Mouse (Mus musculus) lung, adult 18-20 months (tissue): Measurements from ENCODE around the gene Rfx4.

ENCODE experiments used
- DNase-seq, 2 experiments: peaks; one replicate each; pipeline ENCODE4 v3.0.0; 2022; ENCODE audit warnings: mixed read lengths in 2 of 2

The Rfx4 gene

DNA sequence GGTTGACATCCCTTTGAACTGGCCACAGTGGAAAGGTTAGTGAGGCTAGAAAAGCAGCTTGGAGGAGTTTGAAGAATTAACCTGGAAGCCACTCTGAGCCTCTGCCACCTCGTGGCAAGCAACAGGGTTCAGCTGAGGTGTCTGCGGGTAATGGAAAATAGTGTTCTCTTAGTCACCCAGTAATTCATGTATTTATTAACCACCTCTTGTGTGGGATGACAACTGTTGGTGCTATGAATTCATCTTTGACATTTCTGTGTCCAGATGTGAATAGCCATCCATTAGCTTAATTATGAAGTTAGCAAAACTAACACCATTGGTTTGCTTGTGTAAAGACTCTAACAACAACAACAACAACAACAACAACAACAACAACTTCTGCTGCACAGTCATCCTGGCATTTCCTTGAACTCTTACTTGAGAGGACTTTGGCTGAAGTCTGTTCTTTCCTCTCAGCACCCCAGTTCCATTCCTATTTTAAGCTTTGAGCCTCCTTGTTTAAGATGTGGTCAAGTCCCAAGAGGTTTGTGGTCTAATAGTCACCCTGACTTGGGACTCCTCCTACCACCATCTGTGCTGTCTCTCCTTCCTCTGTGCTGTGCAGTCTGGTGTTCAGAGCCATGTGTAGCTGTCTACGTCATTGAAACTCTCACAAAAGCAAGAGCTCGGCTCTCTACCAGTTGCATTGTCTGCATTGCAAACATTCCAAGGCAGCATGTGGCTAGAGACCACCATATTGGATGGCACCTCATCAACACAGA, 60.0 kb downstream of the Rfx4 start:
- no peak for DNase-seq

DNA sequence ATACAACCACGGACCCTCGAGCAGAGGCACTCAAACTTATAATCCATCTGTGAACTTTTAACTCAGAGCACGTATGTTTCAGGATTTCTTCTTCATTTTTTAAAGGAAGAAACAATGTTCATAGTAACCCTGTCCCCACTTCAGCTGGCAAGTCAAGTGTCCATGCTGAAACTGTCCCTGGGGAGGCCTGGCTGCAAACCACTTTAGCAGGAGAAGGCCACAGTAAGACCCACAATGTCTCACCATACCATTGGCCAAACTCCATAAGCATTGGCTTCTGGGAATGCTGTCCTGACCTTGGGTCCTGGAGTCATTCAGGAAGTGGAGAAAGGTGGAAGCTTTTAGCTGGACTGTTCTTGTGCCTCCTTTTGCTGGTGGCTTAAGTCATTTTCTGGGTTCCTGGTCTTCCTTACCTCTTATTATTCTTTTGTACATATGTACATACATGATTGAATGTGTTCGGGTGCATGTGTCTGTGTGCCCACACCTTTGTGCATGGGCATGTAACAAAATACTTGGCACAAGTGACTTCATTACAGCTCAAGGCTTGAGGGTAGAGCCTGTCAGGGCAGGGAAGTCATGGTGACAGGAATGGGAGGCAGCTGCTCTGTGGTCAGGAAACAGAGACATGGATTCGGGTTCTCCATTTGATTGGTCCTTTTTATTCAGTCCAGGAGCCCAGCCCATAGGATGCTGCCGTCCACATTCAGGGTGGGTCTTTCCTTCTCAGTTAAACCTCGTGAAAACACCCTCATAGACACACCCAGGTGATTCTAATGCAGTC, 61.4 kb downstream of the Rfx4 start:
- no peak for DNase-seq

DNA sequence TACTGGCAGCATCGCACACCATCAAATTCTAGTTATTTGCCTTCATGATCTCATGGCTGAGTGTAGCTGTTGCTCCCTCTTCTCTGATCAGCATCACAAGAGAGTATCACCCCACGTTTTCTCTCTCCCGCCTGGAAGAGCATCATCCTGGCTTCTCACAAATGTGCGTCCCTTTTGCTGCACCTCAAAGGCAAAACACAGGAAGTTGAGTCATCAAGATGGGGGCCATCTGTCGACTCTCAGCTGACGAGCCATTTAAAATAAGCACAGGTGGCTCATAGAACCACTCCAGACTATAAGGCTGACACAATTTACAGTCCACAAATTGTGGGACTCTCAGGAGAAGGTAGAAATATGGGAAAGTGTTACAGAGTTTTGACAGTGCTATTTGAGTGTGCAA, 63.8 kb downstream of the Rfx4 start:
- no peak for DNase-seq

- no peak for DNase-seq
Observed at GRCm38 (mm10) chr10:84820230-84820629, 64.4 kb downstream of the Rfx4 start.

DNA sequence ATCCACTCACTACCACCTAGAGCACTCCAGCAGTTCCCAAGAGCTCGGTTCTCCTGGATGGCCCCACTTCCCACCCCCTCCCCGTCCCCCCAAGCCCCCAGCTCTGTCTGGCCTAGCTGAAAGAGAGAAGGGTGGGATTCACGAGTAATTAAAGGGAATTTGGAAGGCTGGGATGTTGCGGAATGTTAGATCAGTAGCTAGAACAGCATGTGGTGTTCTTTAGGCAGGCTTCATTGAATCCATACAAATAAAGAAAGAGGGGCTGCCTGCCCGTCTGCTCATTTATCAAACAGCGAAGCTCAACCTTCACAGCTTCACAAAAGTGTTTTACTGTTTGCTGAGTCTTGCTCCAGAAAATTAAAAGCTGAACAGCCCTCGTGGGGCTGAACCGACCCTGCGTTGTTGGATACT, 66.9 kb downstream of the Rfx4 start:
- DNase-seq: no peak

DNA sequence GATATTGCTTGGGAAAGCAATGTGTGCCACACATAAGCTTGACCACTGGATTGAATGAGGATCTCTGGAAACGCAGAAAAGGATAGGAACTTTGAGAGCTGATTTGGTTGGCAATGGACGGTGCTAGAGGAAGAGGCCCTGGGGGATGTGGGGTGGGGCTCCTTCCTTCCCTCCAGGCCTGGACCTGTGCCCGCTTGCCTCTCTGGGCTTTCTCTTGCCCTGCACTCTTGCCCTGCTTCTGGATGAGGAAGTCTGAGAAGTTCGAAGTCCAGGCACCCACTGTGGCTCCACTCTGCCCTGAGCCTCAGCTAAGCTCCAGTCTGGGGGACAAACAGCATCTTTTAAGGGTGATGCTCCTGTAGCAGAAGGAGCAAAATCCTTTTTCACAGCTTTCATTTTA, 67.8 kb downstream of the Rfx4 start:
- peak in 1 of 2 experiments; percentile 10 for DNase-seq

- no peak for DNase-seq
Observed at GRCm38 (mm10) chr10:84829009-84829408, 73.1 kb downstream of the Rfx4 start.

DNA sequence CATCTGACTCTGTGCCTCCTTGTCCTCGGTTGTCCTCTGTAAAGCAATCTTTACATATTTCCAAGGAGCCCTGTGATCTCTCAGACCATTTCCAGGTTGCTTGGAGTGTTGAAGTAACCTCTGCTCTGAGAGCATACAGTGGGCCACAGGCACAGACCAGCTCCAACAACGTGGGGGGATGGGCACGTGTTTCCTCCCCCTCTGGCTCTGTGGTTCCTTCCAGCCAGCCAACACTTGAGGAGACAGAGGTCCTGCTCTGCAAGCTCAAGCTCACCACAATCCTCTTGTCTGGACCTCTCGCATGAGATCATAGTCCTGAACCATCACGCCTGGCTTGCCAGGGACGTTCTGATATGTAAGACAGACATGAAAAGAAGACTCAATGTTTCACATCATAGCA, 79.7 kb downstream of the Rfx4 start:
- DNase-seq: no peak

- peak in 1 of 2 experiments; percentile 45 for DNase-seq
Observed at GRCm38 (mm10) chr10:84836104-84836503, 80.2 kb downstream of the Rfx4 start.

GRCm38 (mm10) chr10:84837355-84837754, 81.5 kb downstream of the Rfx4 start:
- no peak for DNase-seq

DNA sequence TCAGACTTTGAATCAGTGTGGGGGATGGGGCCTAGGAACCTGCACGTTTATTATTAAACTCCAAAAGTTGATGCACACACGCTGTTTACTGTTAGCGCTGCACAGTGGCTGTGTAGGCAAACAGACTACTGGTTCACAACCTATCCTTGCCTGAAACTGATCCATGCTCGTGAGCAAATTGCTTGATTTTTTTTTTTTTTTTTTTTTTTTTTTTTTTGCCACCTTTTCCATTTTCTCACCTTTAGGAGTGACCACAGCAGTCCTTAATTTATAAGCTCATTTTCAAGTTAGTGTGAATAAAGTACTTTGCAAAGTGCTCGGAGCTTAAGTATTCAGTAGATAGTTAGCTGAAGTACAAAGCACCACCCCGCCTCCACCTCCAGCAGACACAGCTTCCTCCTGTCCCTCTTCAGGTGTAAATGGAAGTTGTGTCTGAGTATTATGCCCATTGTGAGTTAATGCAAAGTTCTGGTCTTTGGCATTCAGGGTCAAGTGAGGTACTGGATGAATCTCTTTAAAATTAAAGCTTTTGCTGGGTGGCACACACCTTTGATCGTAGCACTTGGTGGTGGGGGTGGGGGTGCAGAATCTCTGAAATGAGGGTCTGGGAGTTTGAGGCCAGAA, 83.1 kb downstream of the Rfx4 start:
- no peak for DNase-seq

GRCm38 (mm10) chr10:84846638-84847037, 90.8 kb downstream of the Rfx4 start:
- DNase-seq: peak in 1 of 2 experiments; percentile 11

GRCm38 (mm10) chr10:84851981-84852979, 96.4 kb downstream of the Rfx4 start:
- DNase-seq: peak; percentile 21 to 34

DNA sequence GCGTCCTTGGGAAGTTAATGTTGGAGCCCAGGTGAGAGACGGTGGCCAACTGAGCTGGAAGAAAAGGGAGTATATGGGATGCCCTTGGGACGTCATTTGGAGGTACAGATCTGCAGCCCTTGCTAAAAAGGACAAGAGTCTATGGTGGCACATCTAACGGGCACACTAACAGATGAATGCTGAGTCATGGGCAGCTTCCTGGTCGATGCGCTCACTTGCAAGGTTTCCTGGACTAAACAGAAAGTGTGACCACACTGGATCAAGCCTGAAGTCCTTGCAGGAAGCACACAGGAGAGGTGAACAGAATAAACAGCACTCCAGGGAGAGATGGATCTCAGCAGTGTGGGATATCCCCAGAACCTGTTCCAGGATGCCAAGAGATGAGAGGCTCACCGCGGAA, 98.2 kb downstream of the Rfx4 start:
- no peak for DNase-seq

DNA sequence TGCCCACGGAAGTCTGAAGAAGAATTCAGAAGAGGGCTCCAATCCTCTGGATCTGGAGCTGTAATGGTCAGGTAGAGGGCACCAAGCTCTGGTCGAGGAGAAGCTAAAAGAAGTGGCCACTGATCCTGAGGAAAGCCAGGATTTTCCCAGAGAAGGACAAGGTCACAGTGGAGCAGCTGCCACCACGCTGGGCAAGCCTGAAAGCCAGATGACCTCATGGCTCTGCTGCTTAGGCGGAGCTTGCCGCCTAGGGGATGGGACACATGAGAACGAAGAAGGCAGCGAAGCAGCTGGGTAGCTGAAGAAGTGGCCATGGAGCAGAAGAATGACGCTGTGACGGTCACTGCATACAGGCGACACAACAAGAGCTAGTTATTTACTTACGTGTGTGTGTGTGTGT, 99.6 kb downstream of the Rfx4 start:
- DNase-seq: no peak

- peak; percentile 66 to 70 for DNase-seq
Observed at GRCm38 (mm10) chr10:84858371-84858770, 102.5 kb downstream of the Rfx4 start.

GRCm38 (mm10) chr10:84858806-84859496, 103.1 kb downstream of the Rfx4 start:
- DNase-seq: no peak

GRCm38 (mm10) chr10:84859556-84860380, 103.9 kb downstream of the Rfx4 start:
- DNase-seq: no peak

GRCm38 (mm10) chr10:84863488-84863887, 107.6 kb downstream of the Rfx4 start:
- no peak for DNase-seq

GRCm38 (mm10) chr10:84867577-84867976, 111.7 kb downstream of the Rfx4 start:
- peak; percentile 20 to 47 for DNase-seq

GRCm38 (mm10) chr10:84871285-84871684, 115.4 kb downstream of the Rfx4 start:
- DNase-seq: no peak
